Mouse (Mus musculus): ENCODE measurements around the gene Fbln5. TPM values are rescaled to one million over a fixed set of nuclear protein-coding genes. Genes with fewer than 3 reads are reported as not detected.

Gene Fbln5
- 6.4 and 9.2 TPM in 2 replicates for polyA plus RNA-seq (2012; rRNA removed)

- TF ChIP-seq POLR2A (IDR thresholded peaks at IDR 0.05; ENCODE audit: borderline replicate concordance, extremely low read depth, insufficient read depth, insufficient read length, poor library complexity, severe bottlenecking) (no peak), CTCF (IDR thresholded peaks at IDR 0.05; ENCODE audit: borderline replicate concordance, extremely low read depth, insufficient read depth, insufficient read length) (no peak)
- DNase-seq (ENCODE audit: low read depth) = peak; percentile 63
Observed at GRCm38 (mm10) chr12:101818608-101819370, at the start of gene Fbln5. Gene Fbln5, minus strand, starts transcription at chr12:101819055.

- DNase-seq (ENCODE audit: low read depth) = no peak
- TF ChIP-seq POLR2A (IDR thresholded peaks at IDR 0.05; ENCODE audit: borderline replicate concordance, extremely low read depth, insufficient read depth, insufficient read length, poor library complexity, severe bottlenecking) = no peak
- no peak for TF ChIP-seq CTCF (IDR thresholded peaks at IDR 0.05; ENCODE audit: borderline replicate concordance, extremely low read depth, insufficient read depth, insufficient read length)
Observed at GRCm38 (mm10) chr12:101862286-101862964, 43.6 kb upstream of the Fbln5 start.

- no peak for DNase-seq (ENCODE audit: low read depth)
- TF ChIP-seq CTCF (IDR thresholded peaks at IDR 0.05; ENCODE audit: borderline replicate concordance, extremely low read depth, insufficient read depth, insufficient read length) = no peak
- no peak for TF ChIP-seq POLR2A (IDR thresholded peaks at IDR 0.05; ENCODE audit: borderline replicate concordance, extremely low read depth, insufficient read depth, insufficient read length, poor library complexity, severe bottlenecking)
Observed at GRCm38 (mm10) chr12:101860256-101860655, 41.4 kb upstream of the Fbln5 start.

DNA sequence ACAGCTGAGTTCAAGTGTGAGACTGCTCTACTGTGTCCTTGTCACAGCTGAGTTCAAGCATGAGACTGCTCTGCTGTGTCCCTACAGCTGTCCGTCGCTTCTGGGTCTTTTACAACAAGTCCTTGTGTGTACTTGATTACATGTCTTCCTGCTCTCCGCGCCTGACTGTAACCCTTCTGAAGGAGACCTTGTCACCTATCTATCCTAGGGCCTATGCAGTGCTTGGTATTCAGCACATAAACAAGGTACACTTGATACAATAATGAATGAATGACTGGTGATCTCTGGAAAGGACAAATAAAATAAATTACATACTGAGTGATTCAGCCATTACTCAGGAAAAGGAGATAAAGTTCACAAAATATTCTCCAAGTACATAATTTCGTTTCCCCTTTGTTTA, 39.2 kb upstream of the Fbln5 start:
- no peak for DNase-seq (ENCODE audit: low read depth)
- TF ChIP-seq CTCF (IDR thresholded peaks at IDR 0.05; ENCODE audit: borderline replicate concordance, extremely low read depth, insufficient read depth, insufficient read length) = no peak
- TF ChIP-seq POLR2A (IDR thresholded peaks at IDR 0.05; ENCODE audit: borderline replicate concordance, extremely low read depth, insufficient read depth, insufficient read length, poor library complexity, severe bottlenecking) = no peak

DNA sequence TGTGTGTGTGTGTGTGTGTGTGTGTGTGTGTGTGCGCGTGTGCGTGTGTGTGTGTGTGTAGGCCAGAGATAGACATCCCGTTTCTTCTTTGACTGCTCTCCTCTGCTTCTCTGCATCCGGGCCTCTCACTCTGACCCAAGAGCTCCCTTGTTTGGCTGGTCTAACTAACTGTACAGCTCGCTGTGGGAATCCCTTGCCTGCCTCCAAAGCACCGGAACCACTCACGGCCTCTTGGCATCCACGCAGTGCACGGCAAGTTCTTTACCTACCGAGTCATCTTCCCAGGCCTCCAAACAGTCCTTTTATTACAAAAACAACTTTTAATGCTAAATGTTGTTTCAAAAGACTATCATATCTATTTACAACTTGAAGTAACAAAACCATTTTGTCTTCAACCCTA, 35.5 kb upstream of the Fbln5 start:
- TF ChIP-seq POLR2A (IDR thresholded peaks at IDR 0.05; ENCODE audit: borderline replicate concordance, extremely low read depth, insufficient read depth, insufficient read length, poor library complexity, severe bottlenecking) = no peak
- no peak for TF ChIP-seq CTCF (IDR thresholded peaks at IDR 0.05; ENCODE audit: borderline replicate concordance, extremely low read depth, insufficient read depth, insufficient read length)
- DNase-seq (ENCODE audit: low read depth) = no peak

- TF ChIP-seq POLR2A (IDR thresholded peaks at IDR 0.05; ENCODE audit: borderline replicate concordance, extremely low read depth, insufficient read depth, insufficient read length, poor library complexity, severe bottlenecking) (no peak), CTCF (IDR thresholded peaks at IDR 0.05; ENCODE audit: borderline replicate concordance, extremely low read depth, insufficient read depth, insufficient read length) (no peak)
- no peak for DNase-seq (ENCODE audit: low read depth)
Observed at GRCm38 (mm10) chr12:101851846-101852564, 33.1 kb upstream of the Fbln5 start.

DNA sequence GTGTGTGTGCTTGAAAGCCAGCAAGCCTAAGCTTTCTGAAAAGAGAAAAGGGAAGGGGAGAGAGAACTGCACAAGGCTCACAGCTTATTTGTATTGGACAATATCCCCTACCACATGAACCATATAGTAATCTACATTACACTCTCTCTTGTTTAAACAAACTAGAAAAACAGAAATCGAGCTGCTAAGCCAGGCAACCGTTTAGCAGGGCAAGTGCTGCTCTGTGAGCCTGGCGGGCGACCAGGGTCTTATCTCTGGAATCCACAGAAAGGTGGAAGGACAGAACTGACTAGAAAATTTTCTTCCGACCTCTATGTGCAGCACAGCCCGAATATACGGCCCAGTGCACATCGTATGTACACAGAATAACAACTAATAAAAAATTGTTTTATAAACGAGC, 32.5 kb upstream of the Fbln5 start:
- no peak for DNase-seq (ENCODE audit: low read depth)
- TF ChIP-seq CTCF (IDR thresholded peaks at IDR 0.05; ENCODE audit: borderline replicate concordance, extremely low read depth, insufficient read depth, insufficient read length) = no peak
- TF ChIP-seq POLR2A (IDR thresholded peaks at IDR 0.05; ENCODE audit: borderline replicate concordance, extremely low read depth, insufficient read depth, insufficient read length, poor library complexity, severe bottlenecking) = no peak

- TF ChIP-seq POLR2A (IDR thresholded peaks at IDR 0.05; ENCODE audit: borderline replicate concordance, extremely low read depth, insufficient read depth, insufficient read length, poor library complexity, severe bottlenecking) (no peak), CTCF (IDR thresholded peaks at IDR 0.05; ENCODE audit: borderline replicate concordance, extremely low read depth, insufficient read depth, insufficient read length) (no peak)
- DNase-seq (ENCODE audit: low read depth) = no peak
Observed at GRCm38 (mm10) chr12:101836546-101837274, 17.9 kb upstream of the Fbln5 start.

DNA sequence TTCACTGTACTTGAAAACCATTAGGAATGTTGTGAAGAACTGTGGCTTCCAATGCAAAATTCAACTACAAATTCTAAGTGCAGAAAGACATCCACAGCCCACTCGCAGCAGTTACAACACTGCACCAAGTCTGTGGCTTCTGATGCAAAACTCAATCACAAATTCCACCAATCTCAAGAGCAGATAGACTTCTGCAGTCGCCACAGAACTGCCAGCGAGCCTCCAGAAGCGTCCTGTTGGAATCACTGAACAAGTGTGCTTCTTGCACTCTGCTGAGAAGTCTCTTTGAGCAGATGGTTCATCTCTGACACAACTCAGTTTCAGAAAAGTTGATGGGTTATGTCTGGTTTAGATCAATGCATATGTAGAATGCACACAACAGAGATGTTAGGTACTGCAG, 15.9 kb upstream of the Fbln5 start:
- TF ChIP-seq POLR2A (IDR thresholded peaks at IDR 0.05; ENCODE audit: borderline replicate concordance, extremely low read depth, insufficient read depth, insufficient read length, poor library complexity, severe bottlenecking) (no peak), CTCF (IDR thresholded peaks at IDR 0.05; ENCODE audit: borderline replicate concordance, extremely low read depth, insufficient read depth, insufficient read length) (no peak)
- DNase-seq (ENCODE audit: low read depth) = no peak

DNA sequence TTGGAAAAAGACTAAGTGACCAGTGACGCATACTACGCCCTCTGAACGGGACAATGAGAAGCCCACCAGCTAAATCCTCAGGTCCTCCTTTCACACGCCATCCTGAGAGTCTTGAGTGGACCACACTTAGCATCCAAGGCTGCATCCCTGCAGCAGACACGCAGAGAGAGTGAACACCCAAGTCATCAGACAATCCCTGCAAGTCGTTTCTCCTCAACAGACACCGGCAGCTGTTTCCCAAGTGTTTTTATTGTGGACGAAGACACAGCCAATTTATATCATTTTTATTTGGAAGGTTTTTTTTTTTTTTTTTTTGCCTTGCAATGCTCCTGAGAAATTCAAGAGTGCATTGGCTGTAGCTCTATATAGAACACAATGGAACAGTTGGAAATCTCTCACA, 14.9 kb upstream of the Fbln5 start:
- DNase-seq (ENCODE audit: low read depth) = no peak
- TF ChIP-seq CTCF (IDR thresholded peaks at IDR 0.05; ENCODE audit: borderline replicate concordance, extremely low read depth, insufficient read depth, insufficient read length) (no peak), POLR2A (IDR thresholded peaks at IDR 0.05; ENCODE audit: borderline replicate concordance, extremely low read depth, insufficient read depth, insufficient read length, poor library complexity, severe bottlenecking) (no peak)

- no peak for DNase-seq (ENCODE audit: low read depth)
- TF ChIP-seq CTCF (IDR thresholded peaks at IDR 0.05; ENCODE audit: borderline replicate concordance, extremely low read depth, insufficient read depth, insufficient read length) = no peak
- no peak for TF ChIP-seq POLR2A (IDR thresholded peaks at IDR 0.05; ENCODE audit: borderline replicate concordance, extremely low read depth, insufficient read depth, insufficient read length, poor library complexity, severe bottlenecking)
Observed at GRCm38 (mm10) chr12:101833115-101833506, 14.3 kb upstream of the Fbln5 start.

All from brain, embryonic 14.5 days (tissue).